Mouse (Mus musculus): Measurements from ENCODE around the gene Asb6. TPM values are rescaled to one million over a fixed set of nuclear protein-coding genes. Genes with fewer than 3 reads are reported as not detected.

Asb6 gene
- total and polyA plus RNA-seq, 3 experiments = 50.1 to 54.6 TPM; not detected in 1

DNA sequence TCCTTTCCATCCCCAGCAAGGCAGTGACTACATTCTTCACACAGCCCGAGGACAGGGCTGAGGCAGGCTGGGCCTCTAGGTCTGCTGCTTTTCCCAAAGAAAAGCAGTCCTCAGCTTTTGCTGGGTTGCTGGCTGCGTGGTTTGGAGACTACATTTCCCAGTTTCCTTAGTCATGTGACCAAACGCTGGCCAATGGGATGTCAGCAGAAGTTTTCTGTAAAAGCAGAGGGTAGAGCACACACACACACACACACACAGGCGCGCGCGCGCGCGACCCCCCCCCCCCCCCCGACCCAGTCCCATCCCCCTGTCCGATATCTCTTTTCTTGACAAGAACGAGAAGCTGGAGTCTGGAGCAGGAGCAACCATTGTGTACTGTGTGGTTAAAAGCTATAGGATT, 46.8 kb downstream of the Asb6 start:
- no peaks in the 10 kb centered on the region for H3K79me2 ChIP-seq (ENCODE audit: control insufficient read depth, insufficient read depth, low read length, poor library complexity)
- H3K4me3 ChIP-seq (ENCODE audit: control insufficient read depth in 1 of 2, insufficient read depth in 1 of 2, low read depth in 2 of 2, low read length in 2 of 2) = peak overlapping the region; percentile 36 to 49
- H3K27me3 ChIP-seq (ENCODE audit: control insufficient read depth in 1 of 2, insufficient read depth in 2 of 2, low read length in 2 of 2) = no peaks in the 10 kb centered on the region
- H3K36me3 ChIP-seq (ENCODE audit: control insufficient read depth in 1 of 2, insufficient read depth in 2 of 2, low read length in 2 of 2) = no peaks in the 10 kb centered on the region
- H3K27ac ChIP-seq (ENCODE audit: control insufficient read depth, low read depth, low read length) = no peak overlapping the region
- peak; percentile 90 for DNase-seq (ENCODE audit: low read depth, low spot score)
- no peaks in the 10 kb centered on the region for H3K9me3 ChIP-seq (replicated peaks; ENCODE audit: insufficient read depth, low read length)
- peak overlapping the region; percentile 55 for H3K9ac ChIP-seq (ENCODE audit: control insufficient read depth, low read depth, low read length, poor library complexity, severe bottlenecking)
- peaks cover 0 to 9% of the 10 kb centered on the region in 2 experiments for H3K4me1 ChIP-seq (ENCODE audit: control insufficient read depth in 1 of 2, insufficient read depth in 2 of 2, low read length in 2 of 2)
- TF ChIP-seq SIN3A (IDR thresholded peaks at IDR 0.05; ENCODE audit: low read length) (peak; percentile 48; the same call in 1 of the 2 replicates), ELF1 (IDR thresholded peaks at IDR 0.05; ENCODE audit: low read depth, low read length) (no peak), RCOR1 (IDR thresholded peaks at IDR 0.05; ENCODE audit: low read depth, low read length) (no peak), CTCF (IDR thresholded peaks at IDR 0.05 in 2 of 3, conservative IDR thresholded peaks at IDR 0.05 in 1 of 3; ENCODE audit: control insufficient read depth in 1 of 3, insufficient read depth in 1 of 3, low read depth in 2 of 3, low read length in 3 of 3, poor library complexity in 1 of 3, severe bottlenecking in 1 of 3) (no peak), SMC3 (IDR thresholded peaks at IDR 0.05; ENCODE audit: low read depth, low read length) (no peak), RAD21 (IDR thresholded peaks at IDR 0.05; ENCODE audit: low read depth, low read length) (no peak), KAT2A (conservative IDR thresholded peaks at IDR 0.05; ENCODE audit: low read depth, low read length) (no peak; the same call in 1 of the 2 replicates), EP300 (IDR thresholded peaks at IDR 0.05; ENCODE audit: low read depth in 1 of 2, low read length in 2 of 2) (no peak), GABPA (IDR thresholded peaks at IDR 0.05; ENCODE audit: low read depth, low read length) (no peak), MAFK (IDR thresholded peaks at IDR 0.05; ENCODE audit: borderline replicate concordance, low read depth, low read length) (no peak), JUND (IDR thresholded peaks at IDR 0.05; ENCODE audit: low read depth, low read length) (no peak), MXI1 (IDR thresholded peaks at IDR 0.05; ENCODE audit: low read depth, low read length) (no peak; the same call in 1 of the 2 replicates), BHLHE40 (IDR thresholded peaks at IDR 0.05; ENCODE audit: borderline replicate concordance, low read depth, low read length) (no peak), POLR2A (IDR thresholded peaks at IDR 0.05; ENCODE audit: control insufficient read depth in 1 of 2, insufficient read depth in 1 of 2, low read depth in 1 of 2, low read length in 2 of 2, poor library complexity in 1 of 2) (peak in 1 of 2 experiments; percentile 39; a peak in 1 of 4 replicates), ZKSCAN1 (IDR thresholded peaks at IDR 0.05; ENCODE audit: low read depth, low read length) (no peak), ZC3H11A (IDR thresholded peaks at IDR 0.05; ENCODE audit: low read depth, low read length) (no peak), NRF1 (IDR thresholded peaks at IDR 0.05; ENCODE audit: insufficient read depth, low read depth, low read length, poor library complexity, severe bottlenecking) (no peak), MEF2A (IDR thresholded peaks at IDR 0.05; ENCODE audit: extremely low read depth, insufficient replicate concordance, low read depth, low read length, poor library complexity, severe bottlenecking) (no peak), ZMIZ1 (IDR thresholded peaks at IDR 0.05; ENCODE audit: low read depth, low read length) (no peak), UBTF (IDR thresholded peaks at IDR 0.05; ENCODE audit: borderline replicate concordance, insufficient read depth, low read depth, low read length) (no peak), MAZ (IDR thresholded peaks at IDR 0.05; ENCODE audit: low read depth, low read length) (no peak; the same call in 1 of the 2 replicates), POLR2AphosphoS2 (IDR thresholded peaks at IDR 0.05; ENCODE audit: low read length) (no peak), MYB (IDR thresholded peaks at IDR 0.05; ENCODE audit: low read depth, low read length) (no peak), MYC (IDR thresholded peaks at IDR 0.05; ENCODE audit: low read depth, low read length) (0 out of 2 replicates have a peak, but pooled peaks have one; percentile 24), USF1 (IDR thresholded peaks at IDR 0.05; ENCODE audit: low read depth, low read length) (peak; percentile 95), MAX (IDR thresholded peaks at IDR 0.05; ENCODE audit: low read length) (peak; percentile 70), NELFE (IDR thresholded peaks at IDR 0.05; ENCODE audit: low read depth, low read length) (peak; percentile 21; the same call in 1 of the 2 replicates), ETS1 (IDR thresholded peaks at IDR 0.05; ENCODE audit: low read depth, low read length) (0 out of 2 replicates have a peak, but pooled peaks have one; percentile 6), USF2 (IDR thresholded peaks at IDR 0.05; ENCODE audit: borderline replicate concordance in 1 of 2, insufficient read depth in 1 of 2, low read depth in 1 of 2, low read length in 2 of 2) (peak in 1 of 2 experiments; percentile 81; a peak in 2 of 4 replicates), TAL1 (IDR thresholded peaks at IDR 0.05; ENCODE audit: low read length) (no peak), POLR2AphosphoS5 (IDR thresholded peaks at IDR 0.05; ENCODE audit: borderline replicate concordance, low read depth, low read length) (no peak), TCF12 (IDR thresholded peaks at IDR 0.05; ENCODE audit: low read depth, low read length) (no peak), TBP (IDR thresholded peaks at IDR 0.05; ENCODE audit: low read depth, low read length) (no peak), E2F4 (IDR thresholded peaks at IDR 0.05; ENCODE audit: borderline replicate concordance, low read depth, low read length) (no peak), ZNF384 (IDR thresholded peaks at IDR 0.05; ENCODE audit: low read depth, low read length) (no peak), CHD1 (IDR thresholded peaks at IDR 0.05; ENCODE audit: low read depth, low read length) (no peak), CHD2 (IDR thresholded peaks at IDR 0.05; ENCODE audit: low read length) (no peak)
